Mouse (Mus musculus): ENCODE data around the gene Igsf9b.

The Igsf9b gene

DNA sequence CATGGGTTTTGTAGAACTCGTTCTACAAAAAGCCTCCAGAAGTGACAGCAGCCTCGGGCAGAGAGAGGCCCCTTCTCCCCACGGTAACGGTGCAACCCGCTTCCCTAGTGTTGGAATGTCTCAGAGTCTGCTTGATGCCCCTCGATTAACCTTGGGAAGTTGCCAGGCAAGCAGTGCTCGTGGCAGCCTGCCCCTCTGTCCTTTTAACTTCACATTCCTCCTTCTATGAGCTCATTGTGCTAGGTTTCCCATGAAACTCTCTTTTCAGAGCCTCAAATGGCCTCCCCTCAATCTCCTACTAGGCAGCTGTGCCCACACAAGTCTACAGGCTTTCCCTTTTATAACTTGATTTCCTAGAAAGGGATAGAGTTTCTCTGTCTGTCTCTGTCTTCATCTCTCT, 10.6 kb upstream of the Igsf9b start:
- ATAC-seq (ENCODE audit: insufficient number of reproducible peaks, low FRiP score, low TSS enrichment), result no peak

GRCm38 (mm10) chr9:27289543-27290308, 9.3 kb upstream of the Igsf9b start:
- no peak for ATAC-seq (ENCODE audit: insufficient number of reproducible peaks, low FRiP score, low TSS enrichment)

GRCm38 (mm10) chr9:27294380-27294779, 4.6 kb upstream of the Igsf9b start:
- no peak for ATAC-seq (ENCODE audit: insufficient number of reproducible peaks, low FRiP score, low TSS enrichment)

DNA sequence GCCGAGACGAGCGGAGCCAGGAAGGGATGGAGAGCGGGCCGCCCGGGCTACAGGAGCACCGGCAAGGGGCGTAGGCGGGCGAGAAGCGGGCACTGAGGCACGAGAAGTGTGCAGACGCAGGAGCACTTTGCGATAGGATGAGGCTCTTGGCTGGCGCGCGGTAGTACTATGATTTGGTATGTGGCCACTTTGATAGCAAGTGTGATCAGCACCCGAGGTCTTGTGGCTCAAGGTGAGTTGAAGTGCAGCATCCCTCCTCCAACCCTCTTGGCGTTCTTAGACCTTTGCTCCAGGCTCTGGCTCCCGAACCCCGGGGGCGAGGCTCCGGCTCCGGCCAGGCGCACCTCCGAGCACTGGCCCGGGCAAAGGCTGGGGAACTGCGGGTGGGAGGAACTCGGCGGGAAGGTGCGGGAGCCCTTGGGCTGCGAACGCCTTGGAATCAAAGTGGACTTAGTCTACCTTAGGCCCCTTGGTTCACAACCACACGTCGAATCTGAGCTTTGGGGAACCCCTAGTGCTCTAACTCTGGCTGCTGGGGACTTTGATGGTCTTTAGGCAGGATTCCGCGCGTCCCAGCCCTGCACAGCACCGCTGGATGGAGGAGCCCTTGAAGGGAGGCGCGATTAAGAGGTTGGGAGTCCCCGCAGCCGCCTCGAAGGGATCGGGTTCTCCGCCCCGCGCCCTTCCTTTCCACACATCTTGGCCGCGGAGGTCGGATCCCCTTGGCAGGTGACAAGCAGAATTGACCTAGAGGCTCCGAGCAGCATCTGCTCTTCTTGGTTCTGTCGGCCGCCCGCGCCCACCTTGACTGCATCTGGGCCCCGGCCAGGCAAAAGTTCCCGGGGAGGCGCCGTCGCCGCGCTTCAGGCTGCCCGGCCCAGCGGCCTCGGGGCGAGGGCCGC, 533 bp downstream of the Igsf9b start:
- ATAC-seq (ENCODE audit: insufficient number of reproducible peaks, low FRiP score, low TSS enrichment), result no peak; the same call in 1 of the 2 replicates

GRCm38 (mm10) chr9:27300188-27300691, 1.2 kb downstream of the Igsf9b start:
- ATAC-seq (ENCODE audit: insufficient number of reproducible peaks, low FRiP score, low TSS enrichment), result no peak

GRCm38 (mm10) chr9:27300698-27301097, 1.7 kb downstream of the Igsf9b start:
- no peak for ATAC-seq (ENCODE audit: insufficient number of reproducible peaks, low FRiP score, low TSS enrichment)

- no peak for ATAC-seq (ENCODE audit: insufficient number of reproducible peaks, low FRiP score, low TSS enrichment)
These were observed 2.5 kb downstream of the Igsf9b start for GRCm38 (mm10) chr9:27301486-27301885.

DNA sequence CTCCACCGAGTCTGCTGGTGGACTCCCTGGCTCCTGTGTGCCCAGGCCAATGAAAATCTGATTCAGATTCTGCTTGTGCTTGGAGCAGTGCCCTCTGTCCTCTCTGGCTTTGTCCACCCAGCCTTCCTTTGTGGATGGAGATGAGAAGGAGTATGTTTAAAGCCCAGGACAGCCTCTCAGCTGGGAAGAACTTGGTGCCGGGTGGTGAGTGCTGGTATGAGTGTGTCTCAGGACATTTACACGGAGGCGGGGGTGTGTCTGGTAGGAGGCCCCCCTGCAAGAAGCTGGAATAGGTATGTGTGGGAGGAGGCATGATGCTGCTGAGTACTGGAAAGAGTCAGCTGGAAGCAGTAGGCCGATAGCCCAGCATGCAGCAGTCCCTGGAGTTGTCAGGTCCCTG, 3.3 kb downstream of the Igsf9b start:
- no peak for ATAC-seq (ENCODE audit: insufficient number of reproducible peaks, low FRiP score, low TSS enrichment)

GRCm38 (mm10) chr9:27303571-27304484, 4.8 kb downstream of the Igsf9b start:
- no peak for ATAC-seq (ENCODE audit: insufficient number of reproducible peaks, low FRiP score, low TSS enrichment)

GRCm38 (mm10) chr9:27304485-27305102, 5.6 kb downstream of the Igsf9b start:
- no peak for ATAC-seq (ENCODE audit: insufficient number of reproducible peaks, low FRiP score, low TSS enrichment)

- peak; percentile 22; the same call in 1 of the 2 replicates for ATAC-seq (ENCODE audit: insufficient number of reproducible peaks, low FRiP score, low TSS enrichment)
These were observed 6.5 kb downstream of the Igsf9b start for GRCm38 (mm10) chr9:27305502-27305901.

DNA sequence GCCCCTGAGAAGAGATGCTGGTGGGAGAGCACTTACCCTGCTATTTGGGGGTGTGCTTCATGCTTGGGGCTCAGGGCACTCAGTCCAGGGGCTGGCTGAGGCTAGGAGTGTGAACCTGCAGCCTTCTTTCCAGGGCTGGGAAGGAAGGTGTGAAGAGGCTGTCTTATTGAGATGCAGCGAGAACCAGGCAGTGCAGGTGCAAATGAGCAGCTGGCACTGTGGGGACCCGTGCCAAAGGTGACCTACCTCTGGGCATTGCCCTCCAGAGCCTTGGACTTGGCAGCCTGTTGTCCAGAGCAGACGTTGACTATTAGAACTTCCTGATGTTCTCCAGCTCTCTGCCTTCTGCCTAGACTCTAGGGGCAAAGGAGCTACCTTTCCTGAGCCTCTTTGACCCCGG, 7.6 kb downstream of the Igsf9b start:
- no peak for ATAC-seq (ENCODE audit: insufficient number of reproducible peaks, low FRiP score, low TSS enrichment)

DNA sequence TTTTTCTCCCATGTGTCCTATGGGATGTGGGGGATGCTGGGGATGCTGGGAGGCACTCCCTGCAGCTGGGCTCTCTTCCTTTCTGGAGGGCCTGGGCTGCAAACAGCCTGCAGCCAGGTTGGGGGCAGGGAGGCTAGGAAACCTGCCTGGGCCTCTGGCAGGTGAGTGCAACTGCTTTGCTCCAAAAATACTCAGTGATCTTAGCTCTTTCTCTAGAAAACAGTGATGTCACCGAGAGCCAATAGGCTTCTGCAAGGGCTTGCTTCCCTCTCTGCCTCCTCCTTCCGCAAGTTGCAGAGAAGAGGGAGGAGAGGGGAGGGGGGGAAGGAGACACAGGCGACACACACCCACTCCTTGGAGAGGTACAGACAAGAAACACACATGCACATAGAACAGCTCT, 8.3 kb downstream of the Igsf9b start:
- peak; percentile 49; the same call in 1 of the 2 replicates for ATAC-seq (ENCODE audit: insufficient number of reproducible peaks, low FRiP score, low TSS enrichment)

GRCm38 (mm10) chr9:27308045-27308444, 9.0 kb downstream of the Igsf9b start:
- ATAC-seq (ENCODE audit: insufficient number of reproducible peaks, low FRiP score, low TSS enrichment), result no peak

DNA sequence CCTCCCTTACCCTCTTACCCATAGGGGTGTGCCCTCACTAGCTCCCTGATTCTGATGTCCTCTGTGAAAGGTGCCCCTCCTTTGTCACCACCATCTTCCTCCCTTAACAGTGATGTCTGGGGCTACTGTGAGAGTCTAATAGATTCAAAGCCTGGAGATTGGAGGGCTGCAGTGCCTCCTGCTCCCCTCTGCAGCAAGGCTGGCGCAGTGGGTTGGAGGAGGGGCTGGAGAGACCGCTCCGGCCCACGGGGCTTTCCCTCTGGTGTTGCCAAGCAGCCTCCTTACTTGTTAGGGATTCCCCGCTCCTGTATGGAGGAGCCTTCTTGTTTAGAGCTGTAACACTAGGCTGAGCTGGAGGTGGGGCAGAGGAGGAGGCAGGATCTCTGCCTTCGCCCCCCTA, 9.6 kb downstream of the Igsf9b start:
- ATAC-seq (ENCODE audit: insufficient number of reproducible peaks, low FRiP score, low TSS enrichment), result no peak

GRCm38 (mm10) chr9:27310005-27310404, 11.0 kb downstream of the Igsf9b start:
- ATAC-seq (ENCODE audit: insufficient number of reproducible peaks, low FRiP score, low TSS enrichment), result no peak

DNA sequence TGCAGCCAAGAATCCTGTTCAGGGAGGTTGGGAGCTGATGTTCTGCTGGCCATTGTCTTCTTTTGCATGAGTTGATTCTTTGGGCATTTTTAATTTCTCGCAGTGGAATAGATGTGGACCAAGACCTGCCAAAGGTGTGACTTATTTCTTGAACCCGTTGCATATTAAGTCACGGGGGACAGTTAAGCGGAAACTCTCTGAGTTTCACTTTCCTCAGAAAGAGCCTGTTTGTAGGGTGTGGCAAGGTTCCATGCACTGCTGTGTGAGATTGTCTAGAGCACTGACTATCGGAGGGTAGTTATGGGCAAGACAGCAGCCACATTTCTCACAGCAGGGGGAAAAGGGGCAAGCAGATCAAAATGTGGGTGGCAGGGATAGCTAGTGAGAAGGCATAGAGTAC, 14.4 kb downstream of the Igsf9b start:
- ATAC-seq (ENCODE audit: insufficient number of reproducible peaks, low FRiP score, low TSS enrichment), result no peak

DNA sequence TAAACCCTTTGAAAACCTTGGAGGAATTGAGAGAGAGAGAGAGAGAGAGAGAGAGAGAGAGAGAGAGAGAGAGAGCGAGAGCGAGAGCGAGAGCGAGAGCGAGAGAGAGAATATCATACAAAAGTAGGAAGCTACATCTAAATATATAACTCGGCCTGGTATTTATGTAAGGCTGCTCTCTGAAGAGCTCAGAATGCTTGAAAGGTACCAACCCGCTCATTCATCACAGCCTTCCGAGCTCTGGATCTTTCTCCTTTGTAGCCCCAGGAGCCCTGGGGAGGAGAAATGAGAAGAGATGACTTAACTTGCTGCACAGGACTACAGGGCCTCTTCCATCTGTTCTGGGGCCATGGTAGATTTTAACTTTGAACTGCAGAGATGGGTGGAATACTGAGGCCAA, 22.3 kb downstream of the Igsf9b start:
- no peak for ATAC-seq (ENCODE audit: insufficient number of reproducible peaks, low FRiP score, low TSS enrichment)

GRCm38 (mm10) chr9:27322277-27322676, 23.3 kb downstream of the Igsf9b start:
- no peak for ATAC-seq (ENCODE audit: insufficient number of reproducible peaks, low FRiP score, low TSS enrichment)

DNA sequence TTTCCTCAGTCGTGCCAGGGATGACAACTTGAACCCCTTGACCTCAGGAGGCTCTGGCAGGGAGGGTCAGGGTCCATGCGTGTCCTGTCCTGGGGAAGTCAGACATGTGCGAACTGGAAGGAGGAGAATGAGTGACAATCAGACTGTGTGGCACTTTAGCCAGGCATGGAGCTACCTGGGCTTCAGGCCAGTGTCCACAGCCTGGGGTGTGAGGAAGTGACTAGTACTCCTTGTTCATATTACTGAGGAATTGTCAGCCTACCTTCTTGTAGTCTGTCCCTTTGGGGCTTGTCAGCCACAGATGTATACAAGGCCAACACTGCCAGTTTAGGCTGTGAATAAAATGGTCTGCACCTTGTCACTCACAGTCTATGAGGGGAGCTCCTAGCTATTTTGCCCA, 24.4 kb downstream of the Igsf9b start:
- ATAC-seq (ENCODE audit: insufficient number of reproducible peaks, low FRiP score, low TSS enrichment), result no peak

Measured in cerebellum, adult (tissue).